Mouse (Mus musculus) small intestine, adult 2 months (tissue): ENCODE measurements around the gene Ndrg3.

ENCODE experiments used
- CTCF ChIP-seq: fragments of 200-500 bp; IDR thresholded peaks from 2 replicates; pipeline ENCODE4 v1.5.1; 2012; ENCODE audit warnings: low read depth, mild to moderate bottlenecking, control low read depth, inconsistent platforms, low read length, moderate library complexity, mixed read lengths; ENCODE audit not compliant: insufficient replicate concordance, insufficient read length; ENCODE audit errors: extremely low read depth
- POLR2A ChIP-seq: fragments of 200-500 bp; IDR thresholded peaks from 2 replicates; pipeline ENCODE4 v1.6.1; 2012; ENCODE audit warnings: low read depth, mild to moderate bottlenecking, control low read depth, inconsistent platforms, low read length, moderate library complexity

DNA sequence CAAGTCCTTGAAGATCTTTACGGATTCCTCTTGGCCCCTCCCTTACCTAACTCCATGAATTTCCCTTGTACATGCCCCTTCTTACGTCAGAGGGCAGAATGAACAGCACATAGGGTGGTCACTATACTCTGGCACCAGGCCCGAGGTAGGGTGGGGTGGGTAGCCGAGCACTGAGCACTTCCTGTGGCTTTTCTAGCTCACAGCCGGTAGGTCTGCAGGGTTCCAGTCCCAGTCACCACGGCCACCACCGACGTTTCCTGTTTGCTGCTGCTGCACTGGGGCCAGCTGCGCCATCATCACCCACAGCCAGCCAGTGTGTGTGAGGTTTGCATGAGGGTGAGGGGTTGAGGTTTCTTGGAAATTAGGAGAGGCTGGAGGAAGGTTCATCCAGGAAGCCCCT is 114.1 kb downstream of the Ndrg3 start:
- TF ChIP-seq CTCF (no peak), POLR2A (no peak)
